Mouse (Mus musculus) kidney, adult 2 months (tissue): ENCODE measurements at regions not wholly inside any gene's neighbourhood (a gene's known extent, or its start where the extent isn't known, plus 50 kb on each side); places are given as distances from the start of the nearest gene placed in this dataset.

ENCODE experiments used
- CTCF ChIP-seq: fragments of 200-500 bp; conservative IDR thresholded peaks from 2 replicates; pipeline ENCODE4 v1.5.1; 2011; ENCODE audit warnings: low read depth, mild to moderate bottlenecking, control low read depth, low read length, moderate library complexity, mixed read lengths; ENCODE audit not compliant: insufficient read depth, insufficient read length
- POLR2A ChIP-seq: fragments of 200-500 bp; IDR thresholded peaks from one replicate; pipeline ENCODE4 v1.6.1; 2011; ENCODE audit warnings: low read depth, low read length, control low read depth

DNA sequence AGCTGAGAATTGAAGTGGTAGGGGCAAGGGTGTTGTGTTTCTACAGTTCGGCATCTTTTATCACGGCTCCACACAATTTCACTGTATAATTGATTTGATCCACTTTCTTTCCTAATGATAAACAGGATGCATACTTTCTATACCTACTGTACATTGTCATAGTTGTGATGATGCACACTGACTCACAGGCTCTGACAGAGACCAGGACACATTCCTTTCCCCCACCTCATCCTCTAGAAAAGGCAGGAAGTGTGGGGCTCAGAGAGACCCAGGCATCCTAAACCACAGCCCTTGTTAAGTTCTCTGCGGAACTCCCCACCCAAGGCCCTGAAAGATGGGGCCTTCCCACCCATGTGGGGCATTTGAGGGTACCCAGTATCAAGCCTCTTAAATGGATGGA, 117.5 kb upstream of the Max start:
- TF ChIP-seq CTCF (no peak), POLR2A (no peak)
